Mouse (Mus musculus) stomach, postnatal 0 days (tissue): ENCODE results near the gene Pi4k2a.

ENCODE experiments used
- CTCF ChIP-seq: IDR thresholded peaks from 2 replicates; pipeline ENCODE4 v1.5.1; 2016; ENCODE audit warnings: antibody characterized with exemption, low read depth, mild to moderate bottlenecking, moderate library complexity
- EP300 ChIP-seq: optimal IDR thresholded peaks from 2 replicates; pipeline ENCODE3; 2016; ENCODE audit warnings: antibody characterized with exemption

GRCm38 (mm10) chr19:42142757-42143156 lies 52.5 kb downstream of the Pi4k2a start:
- TF ChIP-seq CTCF (no peak), EP300 (no peak)
